21 mouse cellular contexts compared by ENCODE assay signal in genomic region chr14:19796541-19797304, GRCm38 (mm10). TPM values are rescaled to one million over a fixed set of nuclear protein-coding genes. Genes with fewer than 3 reads are reported as not detected.
DNase-seq lines count a peak whose midpoint lies in the region; ATAC-seq lines count a peak whose summit lies in the region.
"Had no signal": no experiment of that assay in that cellular context is flagged by ENCODE, and none has a peak within 500 bp of the region (broad histone marks: within the 10 kb centered on the region; RNA-seq: fewer than 3 reads in every experiment).

No protein-coding gene starts in this region.

- no peaks in the 10 kb centered on the region for H3K36me3 ChIP-seq in megakaryocyte, embryonic 14.5 days (replicated peaks; ENCODE audit: low read length)
- 0 out of 2 replicates have a peak, but pooled peaks cover under 1% of the 10 kb centered on the region for H3K36me3 ChIP-seq in liver, embryonic 13.5 days
- no peaks in the 10 kb centered on the region for H3K36me3 ChIP-seq in splenic B cell, adult 2 months (ENCODE audit: control insufficient read depth, insufficient read depth, low read length, poor library complexity, severe bottlenecking)
- H3K36me3 ChIP-seq: neural tube, embryonic 13.5 days had no signal

- H3K27ac ChIP-seq in liver, embryonic 13.5 days = no peak overlapping the region; the same call in 1 of the 2 replicates
- H3K27ac ChIP-seq: limb, embryonic 12.5 days; macrophage; neural tube, embryonic 13.5 days; stomach, embryonic 15.5 days had no signal

- H3K4me1 ChIP-seq in megakaryocyte, embryonic 14.5 days = peaks cover 25% of the 10 kb centered on the region
- H3K4me1 ChIP-seq in liver, embryonic 13.5 days (replicated peaks) = peaks cover 25% of the 10 kb centered on the region
- H3K4me1 ChIP-seq: heart, embryonic 15.5 days; limb, embryonic 12.5 days; neural tube, embryonic 13.5 days; stomach, embryonic 15.5 days had no signal

- no peak for ATAC-seq in megakaryocyte, adult 5-6 weeks (ENCODE audit: poor library complexity, severe bottlenecking)
- ATAC-seq in liver, embryonic 13.5 days (ENCODE audit: low read depth) = peak; percentile 72; the same call in 1 of the 2 replicates

- no peak overlapping the region for H3K9ac ChIP-seq in liver, embryonic 13.5 days
- H3K9ac ChIP-seq: heart, embryonic 15.5 days; limb, embryonic 12.5 days; neural tube, embryonic 13.5 days; stomach, embryonic 15.5 days had no signal

- H3K4me2 ChIP-seq in liver, embryonic 13.5 days = peak overlapping the region; percentile 37
- H3K4me2 ChIP-seq: heart, embryonic 15.5 days; limb, embryonic 12.5 days; neural tube, embryonic 13.5 days; stomach, embryonic 15.5 days had no signal

- WGBS in liver, embryonic 13.5 days (ENCODE audit: insufficient replicate concordance) = 35% methylated on average over 18 of the region's 18 CpGs

- peak overlapping the region; percentile 53 for H3K4me3 ChIP-seq in megakaryocyte, embryonic 14.5 days (replicated peaks)
- no peak overlapping the region for H3K4me3 ChIP-seq in liver, embryonic 13.5 days (replicated peaks)
- H3K4me3 ChIP-seq: heart, embryonic 15.5 days; limb, embryonic 12.5 days; neural tube, embryonic 13.5 days; stomach, embryonic 15.5 days had no signal

- H3K27me3 ChIP-seq in megakaryocyte, embryonic 14.5 days (replicated peaks) = peaks cover 26% of the 10 kb centered on the region
- no peaks in the 10 kb centered on the region for H3K27me3 ChIP-seq in liver, embryonic 13.5 days
- H3K27me3 ChIP-seq in splenic B cell, adult 2 months (ENCODE audit: control insufficient read depth, insufficient read depth, low read length, poor library complexity, severe bottlenecking) = no peaks in the 10 kb centered on the region
- H3K27me3 ChIP-seq: heart, embryonic 15.5 days; limb, embryonic 12.5 days; neural tube, embryonic 13.5 days; stomach, embryonic 15.5 days had no signal

- peak; percentile 43 for DNase-seq in adrenal gland, postnatal 14 days
- DNase-seq in adrenal gland, postnatal 25 days = no peak
- DNase-seq in liver, embryonic 13.5 days = no peak
- peak; percentile 15 for DNase-seq in splenic B cell, adult 2 months (ENCODE audit: low read depth, low spot score)
- no peak for DNase-seq in spleen, postnatal 36 days (ENCODE audit: low spot score in 2 of 2)
- no peak for DNase-seq in spleen, postnatal 4 days (ENCODE audit: low spot score in 2 of 2)
- DNase-seq: cerebellum, postnatal 10 days; embryo, embryonic 11 days; gastrocnemius, postnatal 25 days; heart, postnatal 4 days; kidney, adult 11 months; midbrain, embryonic 14.5 days; thymus, adult 18-20 months had no signal

- H3K9me3 ChIP-seq in megakaryocyte, embryonic 14.5 days = no peaks in the 10 kb centered on the region
- H3K9me3 ChIP-seq in liver, embryonic 13.5 days (replicated peaks) = no peaks in the 10 kb centered on the region
- H3K9me3 ChIP-seq: heart, embryonic 15.5 days; limb, embryonic 12.5 days; neural tube, embryonic 13.5 days; stomach, embryonic 15.5 days had no signal

RNA-seq across cellular contexts. Expression of gene Rtraf, which starts 26.9 kb away (rescaled TPM):
- 71.3 and 75.4 TPM in 2 replicates for total RNA-seq in adrenal gland, postnatal 14 days (2021)
- 68.8 and 69.2 TPM in 2 replicates for total RNA-seq in adrenal gland, postnatal 25 days (2021)
- polyA plus RNA-seq in megakaryocyte, embryonic 14.5 days (2012; ENCODE audit: insufficient read depth, low replicate concordance) = 114 and 264 TPM in 2 replicates
- 128 and 137 TPM in 2 replicates for total RNA-seq in megakaryocyte, adult 5-6 weeks (2015)
- total RNA-seq in megakaryocyte, adult 5-6 weeks (2017) = 102 and 108 TPM in 2 replicates
- polyA plus RNA-seq in liver, embryonic 13.5 days (2015; fragmentation: Nextera tagmentation; extraction: Ambion mirVana) = 113 and 121 TPM in 2 replicates

RNA-seq across cellular contexts. Expression of gene Nid2, which starts 45.7 kb away (rescaled TPM):
- 44.7 and 46.2 TPM in 2 replicates for total RNA-seq in adrenal gland, postnatal 14 days (2021)
- total RNA-seq in adrenal gland, postnatal 25 days (2021) = 23.5 and 27.4 TPM in 2 replicates
- 0.15 and 0.34 TPM in 2 replicates for polyA plus RNA-seq in megakaryocyte, embryonic 14.5 days (2012; ENCODE audit: insufficient read depth, low replicate concordance)
- total RNA-seq in megakaryocyte, adult 5-6 weeks (2015) = 0.27 and 0.34 TPM in 2 replicates
- total RNA-seq in megakaryocyte, adult 5-6 weeks (2017) = 0.45 and 2.2 TPM in 2 replicates
- polyA plus RNA-seq in liver, embryonic 13.5 days (2015; fragmentation: Nextera tagmentation; extraction: Ambion mirVana) = 13.9 and 16.5 TPM in 2 replicates
- total RNA-seq: MEL had no signal

Comparison
In these comparisons a context has a peak if more than half of its experiments do, and no peak if none do; other contexts are left out.
1. DNase-seq: peak in adrenal gland, postnatal 14 days (single experiment) and splenic B cell, adult 2 months (single experiment); none in adrenal gland, postnatal 25 days (single experiment), liver, embryonic 13.5 days (single experiment), spleen, postnatal 36 days (0 of 2) and spleen, postnatal 4 days (0 of 2).